Mouse (Mus musculus): ENCODE results near the gene Slitrk4.

Gene Slitrk4

DNA sequence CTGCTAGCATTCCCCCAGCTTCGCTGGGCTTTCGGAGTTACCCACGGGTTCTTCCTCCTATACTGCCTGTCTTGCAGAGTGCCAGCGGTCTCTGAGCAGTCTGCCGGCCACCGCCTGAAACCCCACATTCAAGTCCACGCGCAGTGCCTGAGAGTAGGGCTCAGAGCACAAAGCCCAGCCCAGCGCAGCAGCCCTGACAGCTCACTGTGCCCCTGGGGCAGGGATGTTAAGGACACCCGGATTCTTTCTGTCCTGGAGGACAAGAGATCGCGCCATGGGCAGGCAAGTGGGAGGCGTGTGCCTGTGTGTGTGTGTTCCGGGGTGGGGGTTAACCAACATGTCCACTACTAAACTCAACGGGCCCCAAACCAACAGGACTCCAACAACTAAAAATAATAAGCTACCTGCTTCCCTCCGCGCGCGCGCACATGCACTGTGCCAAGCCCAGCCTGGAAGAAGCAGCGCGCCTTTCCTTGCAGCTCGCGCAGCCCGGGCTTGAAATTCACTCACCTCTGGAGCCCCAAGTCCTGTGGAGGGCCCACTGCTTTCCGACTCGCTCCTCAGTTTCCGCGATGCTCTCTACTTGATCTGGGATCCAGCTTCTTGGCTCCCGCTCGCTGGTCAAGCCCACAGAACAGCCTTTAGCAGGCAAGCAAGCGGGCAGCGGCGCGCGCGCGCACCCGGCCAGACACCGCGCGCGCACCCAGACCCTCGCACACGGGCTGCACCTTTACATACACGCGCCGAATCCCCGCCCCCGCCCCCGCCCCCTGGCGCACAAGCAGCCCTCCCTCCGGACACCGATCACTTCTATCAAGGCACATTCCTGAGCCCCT is at the start of gene Slitrk4:
TSS of gene Slitrk4 (minus strand) at position 707 of the 836 bp plus-strand sequence.
- no peak for DNase-seq (ENCODE audit: low spot score in 2 of 2)

DNA sequence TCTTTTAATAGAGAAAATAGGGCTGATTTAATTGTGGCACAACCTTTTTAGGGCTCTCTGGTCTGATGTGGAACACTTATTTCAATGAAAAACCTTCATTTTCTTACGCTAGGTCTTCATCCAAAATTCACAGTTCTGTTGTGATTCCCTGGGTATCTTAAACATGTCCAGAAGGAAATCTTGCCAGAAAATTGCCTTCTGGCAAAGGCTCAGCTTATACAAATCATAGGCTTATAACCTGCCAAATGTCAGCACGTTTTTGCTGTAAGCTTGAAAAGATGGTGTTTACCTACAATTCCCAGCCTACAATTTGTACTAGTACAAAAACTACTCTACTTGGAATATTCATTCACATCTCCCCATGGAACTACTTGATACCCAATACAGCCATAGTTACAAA is 42.7 kb upstream of the Slitrk4 start:
- DNase-seq (ENCODE audit: low spot score in 2 of 2) = no peak

DNA sequence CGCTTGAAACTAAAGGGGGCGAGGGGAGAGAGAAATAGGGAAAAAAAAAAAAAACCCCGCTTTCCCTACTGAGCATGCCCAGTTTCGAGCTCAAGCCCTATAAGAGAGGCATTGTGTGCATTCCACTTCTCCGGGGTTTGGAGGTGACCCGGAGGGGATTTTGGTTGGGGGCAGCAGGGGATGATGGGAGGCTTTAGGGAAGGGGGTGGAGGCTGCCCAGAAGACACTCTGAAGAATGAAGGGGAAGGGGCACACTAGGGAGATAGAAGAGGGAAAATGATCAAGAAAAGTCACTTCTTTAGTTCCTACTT is 1.1 kb upstream of the Slitrk4 start:
- no peak for DNase-seq (ENCODE audit: low spot score in 2 of 2)

DNA sequence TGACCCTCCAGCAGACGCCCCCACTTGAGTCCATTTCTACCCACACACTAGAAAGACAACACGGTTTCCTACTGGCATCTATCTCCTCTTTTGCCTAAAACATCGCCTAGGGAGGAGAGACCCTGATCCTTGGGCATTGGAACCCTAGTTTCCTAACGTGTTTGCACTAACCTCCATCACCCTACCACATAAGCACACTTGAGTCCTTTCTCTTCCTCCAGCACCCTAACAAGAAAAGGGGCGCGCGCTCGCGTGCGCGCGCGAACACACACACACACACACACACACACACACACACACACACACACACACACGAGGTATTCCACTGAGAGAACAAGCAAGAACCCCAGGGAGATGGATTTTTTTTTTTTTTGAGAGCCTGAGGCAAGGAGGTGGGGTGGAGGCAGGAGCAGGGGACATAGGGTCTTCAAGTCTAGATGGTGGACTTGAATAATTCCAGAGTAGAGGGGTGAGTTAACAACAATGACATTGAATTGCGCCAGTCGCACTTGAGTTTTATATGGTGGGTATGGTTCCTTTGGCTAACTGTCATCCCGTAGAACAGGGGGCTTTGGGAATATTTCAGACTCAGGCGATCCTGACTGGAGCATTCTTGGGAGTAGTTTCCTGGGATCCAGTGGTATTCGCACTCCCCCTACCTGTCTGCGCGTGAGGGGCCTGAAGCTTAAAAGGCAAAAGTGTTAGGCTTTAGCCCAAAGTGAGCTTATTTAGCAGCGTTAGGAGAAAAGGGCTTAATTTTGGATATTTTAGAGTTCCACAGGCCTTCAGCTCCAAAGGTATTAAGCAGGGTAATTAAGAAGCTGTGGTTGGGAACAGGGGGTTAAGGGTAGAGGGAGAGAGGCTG is 562 bp upstream of the Slitrk4 start:
- DNase-seq (ENCODE audit: low spot score in 2 of 2) = no peak

DNA sequence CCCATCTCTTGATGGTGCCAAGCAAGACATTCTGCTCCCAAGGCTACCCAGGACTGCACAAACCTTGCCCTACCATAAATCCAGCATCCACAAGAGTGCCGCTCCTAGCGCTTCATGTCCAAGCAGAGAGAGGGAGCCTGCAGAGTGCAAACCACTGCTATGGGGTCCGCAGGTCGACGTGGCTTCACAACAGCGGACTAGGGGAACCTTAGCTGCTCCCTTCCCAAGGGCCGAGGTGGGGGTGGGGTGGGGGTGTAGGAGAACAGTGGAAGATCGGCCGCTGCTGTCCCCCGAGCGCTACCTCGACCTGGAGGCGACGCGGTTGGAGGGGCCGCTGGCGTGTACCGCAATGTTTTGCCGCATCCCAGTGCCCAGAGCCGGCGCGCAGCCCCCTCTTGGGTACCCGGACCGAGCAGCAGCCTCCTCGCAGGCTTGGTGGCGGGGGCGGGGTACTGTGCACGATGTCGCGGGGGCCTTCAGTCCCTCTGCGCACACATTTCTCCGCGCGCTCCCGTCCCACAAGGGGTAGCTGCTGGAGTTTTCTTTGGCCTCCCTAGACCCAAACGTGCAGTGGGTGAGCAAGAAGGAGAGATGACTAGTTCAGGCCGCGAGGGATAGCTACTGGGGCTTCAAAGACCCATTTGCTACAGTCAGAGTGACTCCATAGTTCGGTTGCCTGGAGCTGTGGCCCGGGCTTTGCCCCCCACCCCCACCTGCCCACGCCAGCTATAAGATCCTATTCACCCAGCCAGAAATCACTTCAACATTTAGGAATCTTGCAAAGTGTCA is 1.1 kb downstream of the Slitrk4 start:
- no peak for DNase-seq (ENCODE audit: low spot score in 2 of 2)

DNA sequence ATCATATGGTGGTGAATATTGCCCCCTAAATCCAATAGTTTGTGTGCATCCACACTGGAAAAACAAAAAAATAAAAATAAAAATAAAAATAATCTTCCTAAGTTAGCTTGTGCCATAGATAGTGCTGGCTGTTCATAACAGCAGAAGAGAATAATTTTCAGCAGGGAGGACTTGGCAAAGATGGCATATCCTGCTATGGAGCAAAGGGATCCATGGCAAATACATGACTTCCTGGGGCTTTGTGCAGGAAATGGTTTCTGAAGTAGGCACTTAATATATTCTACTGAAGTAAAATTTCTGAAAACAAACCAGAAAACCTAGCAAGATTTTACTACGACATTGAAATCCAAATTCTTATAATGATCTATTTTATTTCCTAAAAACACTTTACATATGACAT is 13.3 kb downstream of the Slitrk4 start:
- DNase-seq (ENCODE audit: low spot score in 2 of 2) = no peak
